Mouse (Mus musculus) layer of hippocampus, adult 9-10 months (tissue): ENCODE measurements around the gene Tmem135.

ENCODE experiments used
- DNase-seq: peaks from one replicate; pipeline ENCODE4 v3.0.0; 2022; ENCODE audit warnings: low spot score

The Tmem135 gene

GRCm38 (mm10) chr7:89404081-89404733, at the start of gene Tmem135, which contains the start of gene Fzd4:
Tmem135 (minus strand) TSS chr7:89404222.
Fzd4 (plus strand) TSS chr7:89404355.
- DNase-seq = peak; percentile 59

- DNase-seq = no peak
Observed at GRCm38 (mm10) chr7:89450312-89450711, 46.3 kb upstream of the Tmem135 start.

GRCm38 (mm10) chr7:89445137-89445536, 41.1 kb upstream of the Tmem135 start:
- DNase-seq = no peak

GRCm38 (mm10) chr7:89442242-89442641, 38.2 kb upstream of the Tmem135 start:
- no peak for DNase-seq

- DNase-seq = no peak
Observed at GRCm38 (mm10) chr7:89441291-89441690, 37.3 kb upstream of the Tmem135 start.

- DNase-seq = peak; percentile 49
Observed at GRCm38 (mm10) chr7:89437589-89437988, 33.6 kb upstream of the Tmem135 start.

- no peak for DNase-seq
Observed at GRCm38 (mm10) chr7:89436404-89436803, 32.4 kb upstream of the Tmem135 start.

GRCm38 (mm10) chr7:89433893-89434616, 30.0 kb upstream of the Tmem135 start:
- no peak for DNase-seq

GRCm38 (mm10) chr7:89433193-89433892, 29.3 kb upstream of the Tmem135 start:
- DNase-seq = no peak

GRCm38 (mm10) chr7:89431185-89431584, 27.2 kb upstream of the Tmem135 start:
- no peak for DNase-seq

GRCm38 (mm10) chr7:89429326-89429725, 25.3 kb upstream of the Tmem135 start:
- DNase-seq = no peak

GRCm38 (mm10) chr7:89428804-89429203, 24.8 kb upstream of the Tmem135 start:
- DNase-seq = no peak

- no peak for DNase-seq
Observed at GRCm38 (mm10) chr7:89427101-89427500, 23.1 kb upstream of the Tmem135 start.

GRCm38 (mm10) chr7:89425803-89426725, 22.0 kb upstream of the Tmem135 start:
- DNase-seq = no peak

- DNase-seq = no peak
Observed at GRCm38 (mm10) chr7:89424659-89425058, 20.6 kb upstream of the Tmem135 start.

- DNase-seq = no peak
Observed at GRCm38 (mm10) chr7:89423688-89424255, 19.8 kb upstream of the Tmem135 start.

- DNase-seq = no peak
Observed at GRCm38 (mm10) chr7:89423194-89423593, 19.2 kb upstream of the Tmem135 start.

- DNase-seq = no peak
Observed at GRCm38 (mm10) chr7:89422650-89423049, 18.6 kb upstream of the Tmem135 start.

- DNase-seq = no peak
Observed at GRCm38 (mm10) chr7:89421294-89421693, 17.3 kb upstream of the Tmem135 start.

GRCm38 (mm10) chr7:89418917-89419679, 15.1 kb upstream of the Tmem135 start:
- peak; percentile 17 for DNase-seq
